Mouse (Mus musculus) liver, embryonic 14.5 days (tissue): ENCODE results near the gene Abi1.

Experiments
- CTCF ChIP-seq: IDR thresholded peaks from 2 replicates; pipeline ENCODE4 v1.5.1; 2016; ENCODE audit warnings: antibody characterized with exemption, low read depth, control low read depth
- EP300 ChIP-seq: IDR thresholded peaks from 2 replicates; pipeline ENCODE4 v1.6.1; 2016; ENCODE audit warnings: antibody characterized with exemption, low read depth

- TF ChIP-seq CTCF (no peak), EP300 (no peak)
These were observed 145.1 kb downstream of the Abi1 start for GRCm38 (mm10) chr2:22894932-22895281.
